Comparison of ENCODE assay signal across 10 mouse cellular contexts in genomic region chr9:41391591-41392320, GRCm38 (mm10).
A peak's percentile ranks its signal among the peaks of the same experiment; 100 is the strongest.
DNase-seq lines count a peak whose midpoint lies in the region; ATAC-seq and TF ChIP-seq lines count a peak whose summit lies in the region.
"Had no signal": no experiment of that assay in that cellular context is flagged by ENCODE, and none has a peak within 500 bp of the region (broad histone marks: within the 10 kb centered on the region; RNA-seq: fewer than 3 reads in every experiment).

No protein-coding gene starts in this region.

- WGBS in hindbrain, embryonic 10.5 days = 58% methylated on average over 6 of the region's 6 CpGs
- 54% methylated on average over 6 of the region's 6 CpGs for WGBS in hindbrain, embryonic 11.5 days
- 57% methylated on average over 6 of the region's 6 CpGs for WGBS in embryonic facial prominence, embryonic 13.5 days
- 31% methylated on average over 6 of the region's 6 CpGs for WGBS in hindbrain, postnatal 0 days
- WGBS in midbrain, embryonic 15.5 days = 36% methylated on average over 6 of the region's 6 CpGs
- WGBS in thymus, adult 2 months = 64% methylated on average over 6 of the region's 6 CpGs

- peak; percentile 16; the same call in 1 of the 2 replicates for TF ChIP-seq CTCF in hindbrain, postnatal 0 days (IDR thresholded peaks at IDR 0.05; ENCODE audit: low read depth)
- no peak for TF ChIP-seq CTCF in thymus, adult 2 months (IDR thresholded peaks at IDR 0.05; ENCODE audit: borderline replicate concordance, control insufficient read depth, extremely low read depth, insufficient read depth, low read length, poor library complexity)

- H3K4me1 ChIP-seq in hindbrain, embryonic 10.5 days (replicated peaks) = peaks cover 41% of the 10 kb centered on the region
- H3K4me1 ChIP-seq in hindbrain, embryonic 11.5 days (replicated peaks; ENCODE audit: control insufficient read depth, insufficient read depth, low read length) = no peaks in the 10 kb centered on the region; the same call in 1 of the 2 replicates
- peaks cover 25% of the 10 kb centered on the region; the same call in 1 of the 2 replicates for H3K4me1 ChIP-seq in embryonic facial prominence, embryonic 13.5 days
- H3K4me1 ChIP-seq in hindbrain, postnatal 0 days (ENCODE audit: insufficient read depth, low read length) = peaks cover 13% of the 10 kb centered on the region; the same call in 1 of the 2 replicates
- peaks cover 16% of the 10 kb centered on the region for H3K4me1 ChIP-seq in midbrain, embryonic 15.5 days
- H3K4me1 ChIP-seq in thymus, adult 2 months (replicated peaks; ENCODE audit: control insufficient read depth, insufficient read depth, low read length) = no peaks in the 10 kb centered on the region

- peak overlapping the region; percentile 66; the same call in 1 of the 2 replicates for H3K27ac ChIP-seq in hindbrain, embryonic 10.5 days
- H3K27ac ChIP-seq in hindbrain, embryonic 11.5 days (ENCODE audit: low read depth, low read length) = no peak overlapping the region
- peak overlapping the region; percentile 29; the same call in 1 of the 2 replicates for H3K27ac ChIP-seq in embryonic facial prominence, embryonic 13.5 days
- H3K27ac ChIP-seq in hindbrain, postnatal 0 days = peak overlapping the region; percentile 51; the same call in 1 of the 2 replicates
- H3K27ac ChIP-seq in midbrain, embryonic 15.5 days = peak overlapping the region; percentile 26; the same call in 1 of the 2 replicates
- H3K27ac ChIP-seq in thymus, adult 2 months (ENCODE audit: control insufficient read depth, insufficient read depth, low read length) = no peak overlapping the region
- H3K27ac ChIP-seq: heart, embryonic 13.5 days; limb, embryonic 12.5 days had no signal

- ATAC-seq in hindbrain, embryonic 11.5 days (ENCODE audit: low FRiP score) = no peak
- ATAC-seq in embryonic facial prominence, embryonic 13.5 days (ENCODE audit: insufficient number of reproducible peaks, insufficient read depth, low FRiP score, low TSS enrichment, low read depth) = no peak
- ATAC-seq in hindbrain, postnatal 0 days = peak; percentile 18; the same call in 1 of the 2 replicates
- ATAC-seq in midbrain, embryonic 15.5 days (replicated peaks) = no peak
- ATAC-seq in megakaryocyte progenitor cell, adult 5-6 weeks (replicated peaks; ENCODE audit: poor library complexity) = no peak

- no peak overlapping the region for H3K9ac ChIP-seq in hindbrain, embryonic 11.5 days (ENCODE audit: low read depth, low read length)
- no peak overlapping the region for H3K9ac ChIP-seq in embryonic facial prominence, embryonic 13.5 days
- H3K9ac ChIP-seq in hindbrain, postnatal 0 days (replicated peaks; ENCODE audit: low read length) = no peak overlapping the region
- no peak overlapping the region for H3K9ac ChIP-seq in midbrain, embryonic 15.5 days
- H3K9ac ChIP-seq: heart, embryonic 13.5 days; limb, embryonic 12.5 days had no signal

- no peak for DNase-seq in hindbrain, embryonic 10.5 days (ENCODE audit: low spot score)
- no peak for DNase-seq in hindbrain, embryonic 11.5 days (ENCODE audit: low spot score)
- DNase-seq in hindbrain, postnatal 0 days (ENCODE audit: low spot score) = peak; percentile 36
- no peak for DNase-seq in thymus, adult 2 months
- DNase-seq in heart, postnatal 25 days (ENCODE audit: low spot score) = no peak

- H3K9me3 ChIP-seq in hindbrain, embryonic 10.5 days = no peaks in the 10 kb centered on the region
- no peaks in the 10 kb centered on the region for H3K9me3 ChIP-seq in hindbrain, embryonic 11.5 days (ENCODE audit: control insufficient read depth, low read length)
- H3K9me3 ChIP-seq in embryonic facial prominence, embryonic 13.5 days = no peaks in the 10 kb centered on the region
- no peaks in the 10 kb centered on the region for H3K9me3 ChIP-seq in hindbrain, postnatal 0 days (ENCODE audit: low read length)
- no peaks in the 10 kb centered on the region for H3K9me3 ChIP-seq in midbrain, embryonic 15.5 days
- H3K9me3 ChIP-seq: heart, embryonic 13.5 days; limb, embryonic 12.5 days had no signal

- H3K4me2 ChIP-seq in hindbrain, embryonic 11.5 days (replicated peaks; ENCODE audit: low read depth, low read length) = no peak overlapping the region
- no peak overlapping the region for H3K4me2 ChIP-seq in embryonic facial prominence, embryonic 13.5 days
- no peak overlapping the region for H3K4me2 ChIP-seq in hindbrain, postnatal 0 days (ENCODE audit: low read depth, low read length)
- H3K4me2 ChIP-seq in midbrain, embryonic 15.5 days = no peak overlapping the region
- H3K4me2 ChIP-seq: heart, embryonic 13.5 days; limb, embryonic 12.5 days had no signal

- no peak for TF ChIP-seq POLR2A in thymus, adult 2 months (IDR thresholded peaks at IDR 0.05; ENCODE audit: control insufficient read depth, extremely low read depth, insufficient read depth, low read length, poor library complexity)

- peaks cover 52% of the 10 kb centered on the region for H3K36me3 ChIP-seq in hindbrain, embryonic 10.5 days
- peaks cover 9% of the 10 kb centered on the region for H3K36me3 ChIP-seq in hindbrain, embryonic 11.5 days (ENCODE audit: control insufficient read depth, insufficient read depth, low read length)
- peaks cover 9% of the 10 kb centered on the region for H3K36me3 ChIP-seq in embryonic facial prominence, embryonic 13.5 days
- no peaks in the 10 kb centered on the region for H3K36me3 ChIP-seq in hindbrain, postnatal 0 days (ENCODE audit: insufficient read depth, low read length)
- peaks cover 4% of the 10 kb centered on the region; the same call in 1 of the 2 replicates for H3K36me3 ChIP-seq in midbrain, embryonic 15.5 days (replicated peaks)
- H3K36me3 ChIP-seq in thymus, adult 2 months (ENCODE audit: control insufficient read depth, insufficient read depth, low read length) = no peaks in the 10 kb centered on the region

- intact Hi-C loops in heart, postnatal 25 days (cut with DNase I) = loop anchor here (2.0 kb wide), 1 partner anchor 163 kb away; no protein-coding TSS in a partner anchor

- no peaks in the 10 kb centered on the region for H3K27me3 ChIP-seq in hindbrain, embryonic 10.5 days (ENCODE audit: insufficient read depth, poor library complexity, severe bottlenecking)
- H3K27me3 ChIP-seq in hindbrain, embryonic 11.5 days (ENCODE audit: control insufficient read depth, insufficient read depth, low read length) = no peaks in the 10 kb centered on the region
- no peaks in the 10 kb centered on the region for H3K27me3 ChIP-seq in embryonic facial prominence, embryonic 13.5 days
- no peaks in the 10 kb centered on the region for H3K27me3 ChIP-seq in hindbrain, postnatal 0 days (ENCODE audit: insufficient read depth, low read length)
- no peaks in the 10 kb centered on the region for H3K27me3 ChIP-seq in midbrain, embryonic 15.5 days (replicated peaks)
- H3K27me3 ChIP-seq in thymus, adult 2 months (ENCODE audit: control insufficient read depth, insufficient read depth, low read length) = no peaks in the 10 kb centered on the region
- H3K27me3 ChIP-seq: heart, embryonic 13.5 days; limb, embryonic 12.5 days had no signal

- no peak overlapping the region for H3K4me3 ChIP-seq in hindbrain, embryonic 10.5 days
- H3K4me3 ChIP-seq in hindbrain, embryonic 11.5 days (ENCODE audit: low read depth, low read length) = no peak overlapping the region
- H3K4me3 ChIP-seq in embryonic facial prominence, embryonic 13.5 days = no peak overlapping the region
- H3K4me3 ChIP-seq in hindbrain, postnatal 0 days (ENCODE audit: low read length) = no peak overlapping the region
- no peak overlapping the region for H3K4me3 ChIP-seq in midbrain, embryonic 15.5 days
- H3K4me3 ChIP-seq in thymus, adult 2 months (ENCODE audit: control insufficient read depth, insufficient read depth, low read length) = no peak overlapping the region
- H3K4me3 ChIP-seq: heart, embryonic 13.5 days; limb, embryonic 12.5 days had no signal

Comparison
In these comparisons a context has a peak if more than half of its experiments do, and no peak if none do; other contexts are left out.
1. H3K27ac ChIP-seq: peak in hindbrain, embryonic 10.5 days (single experiment), embryonic facial prominence, embryonic 13.5 days (single experiment), hindbrain, postnatal 0 days (single experiment) and midbrain, embryonic 15.5 days (single experiment); none in hindbrain, embryonic 11.5 days (single experiment) and thymus, adult 2 months (single experiment).